Mouse (Mus musculus) hindbrain, postnatal 0 days (tissue): ENCODE measurements around the gene Ncapd3. TPM values are rescaled to one million over a fixed set of nuclear protein-coding genes. Genes with fewer than 3 reads are reported as not detected.

Source experiments
- ATAC-seq: fragments of 200-750 bp; cut with Nextera tagmentation; 2 replicates; pipeline ENCODE4 v1.8.0; 2017; ENCODE audit warnings: mild to moderate bottlenecking, moderate TSS enrichment, moderate library complexity
- DNase-seq: peaks from one replicate; pipeline ENCODE4 v3.0.0-alpha.2; 2015; ENCODE audit warnings: low spot score
- H3K27ac ChIP-seq: fragments of 300-500 bp; sonication (generic); 2 replicates; pipeline ENCODE4 v1.5.1; 2014; ENCODE audit warnings: mild to moderate bottlenecking
- H3K27me3 ChIP-seq: fragments of 300-500 bp; sonication (generic); 2 replicates; pipeline ENCODE4 v1.6.1; 2014; ENCODE audit warnings: low read length, mixed read lengths; ENCODE audit not compliant: insufficient read depth
- H3K36me3 ChIP-seq: fragments of 300-500 bp; sonication (generic); 2 replicates; pipeline ENCODE4 v1.6.1; 2014; ENCODE audit warnings: low read length, mixed read lengths; ENCODE audit not compliant: insufficient read depth
- H3K4me1 ChIP-seq: fragments of 300-500 bp; sonication (generic); 2 replicates; pipeline ENCODE4 v1.6.1; 2014; ENCODE audit warnings: antibody characterized with exemption, low read length, mixed read lengths; ENCODE audit not compliant: insufficient read depth
- H3K4me2 ChIP-seq: fragments of 300-500 bp; sonication (generic); 2 replicates; pipeline ENCODE4 v1.6.1; 2014; ENCODE audit warnings: low read depth, mild to moderate bottlenecking, low read length, moderate library complexity, mixed read lengths
- H3K4me3 ChIP-seq: fragments of 300-500 bp; sonication (generic); 2 replicates; pipeline ENCODE4 v1.5.1; 2014; ENCODE audit warnings: low read length
- H3K9ac ChIP-seq: fragments of 300-500 bp; sonication (generic); replicated peaks from 2 replicates; pipeline ENCODE4 v1.6.1; 2014; ENCODE audit warnings: mild to moderate bottlenecking, low read length, moderate library complexity, mixed read lengths
- H3K9me3 ChIP-seq: fragments of 300-500 bp; sonication (generic); 2 replicates; pipeline ENCODE4 v1.6.1; 2016; ENCODE audit warnings: low read length, mixed read lengths
- CTCF ChIP-seq: IDR thresholded peaks from 2 replicates; pipeline ENCODE4 v1.5.1; 2016; ENCODE audit warnings: antibody characterized with exemption, control low read depth, low read depth
- WGBS: fragments of 180-500 bp; shearing (Covaris S2); extraction: QIAGEN DNeasy Blood & Tissue Kit; methylation state at CpG from one replicate; pipeline ENCODE4 v1.1.7; 2014; 5-methylcytosine and 5-hydroxymethylcytosine counted together
- polyA plus RNA-seq: library from polyadenylated mRNA; unstranded; fragments of >200 nt; fragmentation: Nextera tagmentation; extraction: Ambion mirVana; gene quantifications from 2 replicates; pipeline ENCODE4 v1.2.1, GENCODE M21; 2015
- total RNA-seq: library from RNA; depleted of rRNA; stranded (reverse); fragments of >200 nt; gene quantifications from 2 replicates; pipeline ENCODE4 v1.2.3, GENCODE M21; 2014

Ncapd3 gene
- total and polyA plus RNA-seq, 2 experiments from 2014 or later = 6.9 to 21.3 TPM

GRCm38 (mm10) chr9:27030763-27031100, 757 bp downstream of the Ncapd3 start:
- ATAC-seq = peak; percentile 41
- Histone ChIP-seq H3K4me3 (peak overlapping the region; percentile 98), H3K9me3 (no peaks in the 10 kb centered on the region), H3K9ac (peak overlapping the region; percentile 94), H3K36me3 (no peaks in the 10 kb centered on the region), H3K4me1 (peaks cover 23% of the 10 kb centered on the region), H3K27me3 (no peaks in the 10 kb centered on the region), H3K4me2 (peak overlapping the region; percentile 87), H3K27ac (peak overlapping the region; percentile 94; the same call in 1 of the 2 replicates)
- TF ChIP-seq CTCF = no peak
- no peak for DNase-seq
- WGBS = under 1% methylated on average over 17 of the region's 17 CpGs

GRCm38 (mm10) chr9:27043892-27044291, 13.9 kb downstream of the Ncapd3 start:
- WGBS = 93% methylated on average over 5 of the region's 5 CpGs
- no peak for ATAC-seq
- Histone ChIP-seq H3K4me1 (no peaks in the 10 kb centered on the region), H3K27ac (no peak overlapping the region), H3K4me3 (no peak overlapping the region), H3K9me3 (no peaks in the 10 kb centered on the region), H3K27me3 (no peaks in the 10 kb centered on the region), H3K9ac (no peak overlapping the region), H3K36me3 (peaks cover 47% of the 10 kb centered on the region), H3K4me2 (no peak overlapping the region)
- no peak for TF ChIP-seq CTCF
- no peak for DNase-seq

GRCm38 (mm10) chr9:27049492-27049891, 19.5 kb downstream of the Ncapd3 start:
- TF ChIP-seq CTCF = peak; percentile 46
- Histone ChIP-seq H3K4me3 (no peak overlapping the region), H3K4me1 (no peaks in the 10 kb centered on the region), H3K36me3 (peaks cover 50% of the 10 kb centered on the region), H3K9me3 (no peaks in the 10 kb centered on the region), H3K9ac (no peak overlapping the region), H3K27me3 (no peaks in the 10 kb centered on the region), H3K27ac (no peak overlapping the region), H3K4me2 (no peak overlapping the region)
- WGBS = 88% methylated on average over 2 of the region's 2 CpGs
- DNase-seq (peak; percentile 20), ATAC-seq (no peak)

GRCm38 (mm10) chr9:27058341-27058740, 28.4 kb downstream of the Ncapd3 start:
- no peaks in the 10 kb centered on the region for H3K4me1 ChIP-seq
- no peak overlapping the region for H3K9ac ChIP-seq
- no peak for TF ChIP-seq CTCF
- WGBS = 95% methylated on average over 5 of the region's 5 CpGs
- H3K4me3 ChIP-seq = no peak overlapping the region
- H3K9me3 ChIP-seq = no peaks in the 10 kb centered on the region
- peaks cover 69% of the 10 kb centered on the region for H3K36me3 ChIP-seq
- no peak overlapping the region for H3K4me2 ChIP-seq
- H3K27ac ChIP-seq = no peak overlapping the region
- ATAC-seq = no peak
- DNase-seq = no peak
- no peaks in the 10 kb centered on the region for H3K27me3 ChIP-seq

- 92% methylated on average over 4 of the region's 4 CpGs for WGBS
- Histone ChIP-seq H3K27ac (no peak overlapping the region), H3K4me1 (no peaks in the 10 kb centered on the region), H3K9ac (no peak overlapping the region), H3K9me3 (no peaks in the 10 kb centered on the region), H3K4me2 (no peak overlapping the region), H3K27me3 (no peaks in the 10 kb centered on the region), H3K4me3 (no peak overlapping the region), H3K36me3 (peaks cover 57% of the 10 kb centered on the region)
- ATAC-seq = no peak
- DNase-seq = no peak
- TF ChIP-seq CTCF = no peak
Measured at GRCm38 (mm10) chr9:27070895-27071294, 40.9 kb downstream of the Ncapd3 start.

- TF ChIP-seq CTCF = peak; percentile 64
- no peak overlapping the region for H3K4me2 ChIP-seq
- no peaks in the 10 kb centered on the region for H3K9me3 ChIP-seq
- WGBS = 74% methylated on average over 1 of the region's 1 CpGs
- H3K4me1 ChIP-seq = no peaks in the 10 kb centered on the region
- ATAC-seq = no peak
- H3K27me3 ChIP-seq = no peaks in the 10 kb centered on the region
- H3K36me3 ChIP-seq = peaks cover 54% of the 10 kb centered on the region
- no peak overlapping the region for H3K27ac ChIP-seq
- H3K4me3 ChIP-seq = no peak overlapping the region
- no peak overlapping the region for H3K9ac ChIP-seq
- peak; percentile 51 for DNase-seq
Measured at GRCm38 (mm10) chr9:27074677-27075076, 44.7 kb downstream of the Ncapd3 start.

- no peak for TF ChIP-seq CTCF
- no peak overlapping the region for H3K27ac ChIP-seq
- ATAC-seq (no peak), DNase-seq (no peak)
- H3K4me2 ChIP-seq = no peak overlapping the region
- H3K9me3 ChIP-seq = no peaks in the 10 kb centered on the region
- H3K4me3 ChIP-seq = no peak overlapping the region
- H3K4me1 ChIP-seq = no peaks in the 10 kb centered on the region
- peaks cover 50% of the 10 kb centered on the region for H3K36me3 ChIP-seq
- H3K27me3 ChIP-seq = no peaks in the 10 kb centered on the region
- H3K9ac ChIP-seq = no peak overlapping the region
Measured at GRCm38 (mm10) chr9:27075812-27076211, 45.8 kb downstream of the Ncapd3 start.

- Histone ChIP-seq H3K4me2 (no peak overlapping the region), H3K4me1 (no peaks in the 10 kb centered on the region), H3K4me3 (no peak overlapping the region), H3K27me3 (no peaks in the 10 kb centered on the region), H3K27ac (no peak overlapping the region), H3K36me3 (peaks cover 66% of the 10 kb centered on the region), H3K9me3 (no peaks in the 10 kb centered on the region), H3K9ac (no peak overlapping the region)
- DNase-seq = no peak
- ATAC-seq = no peak
- no peak for TF ChIP-seq CTCF
- WGBS = 91% methylated on average over 5 of the region's 5 CpGs
Measured at GRCm38 (mm10) chr9:27086256-27086655, 56.3 kb downstream of the Ncapd3 start.
